Mouse (Mus musculus) testis, adult 2 months (tissue): Measurements from ENCODE around the gene Ddx59.

ENCODE experiments used
- CTCF ChIP-seq: fragments of 200-500 bp; IDR thresholded peaks from 2 replicates; pipeline ENCODE4 v1.5.1; 2012; ENCODE audit warnings: low read depth, mild to moderate bottlenecking, inconsistent platforms, low read length, moderate library complexity; ENCODE audit not compliant: control insufficient read depth, insufficient read depth, insufficient replicate concordance
- POLR2A ChIP-seq: fragments of 200-500 bp; IDR thresholded peaks from 2 replicates; pipeline ENCODE4 v1.6.1; 2012; ENCODE audit warnings: low read depth, mild to moderate bottlenecking, inconsistent platforms, low read length, moderate library complexity; ENCODE audit not compliant: control insufficient read depth

DNA sequence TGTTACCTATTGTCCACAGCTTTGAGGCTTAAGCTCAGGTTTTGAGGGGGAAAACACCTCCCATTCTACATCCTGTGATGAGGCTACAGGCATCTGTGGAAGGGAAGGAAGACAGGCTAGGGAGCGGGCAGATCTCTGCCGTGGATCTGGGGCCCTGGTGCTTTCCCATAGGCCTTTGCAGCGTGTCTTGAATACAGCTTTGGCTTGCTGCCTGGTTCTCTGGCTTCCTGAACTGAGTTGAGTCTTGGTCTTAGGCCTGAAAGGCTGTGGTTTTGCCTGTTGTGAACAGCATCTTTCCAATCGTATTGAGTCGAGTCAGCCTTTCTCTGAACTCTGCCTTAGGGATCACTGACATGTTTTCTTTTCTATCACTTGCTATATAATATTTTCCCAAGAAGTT, 33.5 kb upstream of the Ddx59 start:
- TF ChIP-seq CTCF (no peak), POLR2A (no peak)
